Mouse (Mus musculus) A20 (cell line): Measurements from ENCODE around the gene Neurl4.
"Not testable (repeated sequence)": the region's sequence is repeated elsewhere in the genome, so short reads cannot be mapped to it uniquely, and the experiment has no call there.

Experiments
- DNase-seq: peaks from one replicate; pipeline ENCODE4 v3.0.0-alpha.2; 2011; ENCODE audit warnings: low read depth, low spot score

Neurl4 gene

GRCm38 (mm10) chr11:69900471-69901405 is at the start of gene Neurl4, which contains the start of gene 2810408A11Rik:
Neurl4 (plus strand) TSS chr11:69901072.
2810408A11Rik (minus strand) TSS chr11:69900987.
- peak; percentile 97 for DNase-seq

GRCm38 (mm10) chr11:69853994-69854393 is 46.9 kb upstream of the Neurl4 start:
- no peak for DNase-seq

GRCm38 (mm10) chr11:69854680-69855079 is 46.2 kb upstream of the Neurl4 start:
- no peak for DNase-seq

GRCm38 (mm10) chr11:69855347-69855746 is 45.5 kb upstream of the Neurl4 start:
- peak; percentile 67 for DNase-seq

GRCm38 (mm10) chr11:69858113-69858998 is 42.5 kb upstream of the Neurl4 start, which contains the start of gene Tnk1:
Tnk1 (minus strand) TSS chr11:69858730.
- DNase-seq, result no peak

GRCm38 (mm10) chr11:69863729-69864128 is 37.1 kb upstream of the Neurl4 start:
- DNase-seq, result not testable (repeated sequence)

- DNase-seq, result no peak
These were observed 36.6 kb upstream of the Neurl4 start for GRCm38 (mm10) chr11:69864138-69864860.

DNA sequence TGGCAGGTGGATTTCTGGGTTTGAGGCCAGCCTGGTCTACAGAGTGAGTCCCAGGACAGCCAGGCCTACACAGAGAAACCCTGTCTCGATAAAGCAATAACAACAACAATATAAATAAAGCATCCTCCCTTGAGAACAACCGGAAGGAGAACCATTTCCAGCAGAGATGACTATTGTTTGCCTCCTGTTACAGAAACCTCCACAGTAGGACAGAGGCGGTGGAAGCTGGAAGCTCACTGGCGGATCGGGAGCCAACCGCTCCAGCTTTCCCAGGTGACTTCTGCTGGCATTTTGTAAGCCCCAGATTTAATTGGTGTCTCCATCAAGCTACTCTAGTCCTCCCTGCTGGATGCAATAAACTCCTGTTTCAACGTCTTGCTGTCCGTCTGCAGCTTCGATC is 35.3 kb upstream of the Neurl4 start:
- no peak for DNase-seq

GRCm38 (mm10) chr11:69867335-69867734 is 33.5 kb upstream of the Neurl4 start:
- no peak for DNase-seq

- no peak for DNase-seq
These were observed 30.4 kb upstream of the Neurl4 start for GRCm38 (mm10) chr11:69870289-69871069.

- DNase-seq, result peak; percentile 47
These were observed 29.1 kb upstream of the Neurl4 start for GRCm38 (mm10) chr11:69871822-69872221.

GRCm38 (mm10) chr11:69872451-69872850 is 28.4 kb upstream of the Neurl4 start:
- no peak for DNase-seq

- peak; percentile 28 for DNase-seq
These were observed 24.7 kb upstream of the Neurl4 start for GRCm38 (mm10) chr11:69876186-69876585.

- DNase-seq, result peak; percentile 91
These were observed 24.0 kb upstream of the Neurl4 start for GRCm38 (mm10) chr11:69876867-69877266.

DNA sequence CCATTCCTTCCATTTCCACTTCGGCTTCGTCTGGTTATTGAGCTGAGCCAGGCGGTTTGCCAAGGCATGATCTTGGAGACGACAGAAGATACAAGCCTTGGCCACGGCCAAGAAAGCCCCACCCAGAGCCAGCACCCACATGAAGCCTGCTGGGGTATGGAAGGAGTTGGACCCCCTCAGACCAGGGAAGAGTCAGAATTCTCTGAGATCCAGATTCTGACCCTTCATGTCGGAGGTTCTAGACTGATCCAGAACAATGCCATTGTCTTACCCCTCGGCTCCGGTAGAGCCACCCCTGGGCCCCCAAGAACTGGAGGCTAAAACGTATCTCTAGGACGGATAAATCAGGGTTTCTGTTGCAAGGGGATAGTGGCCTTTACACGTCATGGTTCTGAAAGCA is 23.0 kb upstream of the Neurl4 start, which contains the start of gene Tmem95:
Gene Tmem95 (minus strand): TSS at position 141 of the 400 bp plus-strand sequence.
- no peak for DNase-seq

GRCm38 (mm10) chr11:69878399-69878798 is 22.5 kb upstream of the Neurl4 start:
- no peak for DNase-seq

DNA sequence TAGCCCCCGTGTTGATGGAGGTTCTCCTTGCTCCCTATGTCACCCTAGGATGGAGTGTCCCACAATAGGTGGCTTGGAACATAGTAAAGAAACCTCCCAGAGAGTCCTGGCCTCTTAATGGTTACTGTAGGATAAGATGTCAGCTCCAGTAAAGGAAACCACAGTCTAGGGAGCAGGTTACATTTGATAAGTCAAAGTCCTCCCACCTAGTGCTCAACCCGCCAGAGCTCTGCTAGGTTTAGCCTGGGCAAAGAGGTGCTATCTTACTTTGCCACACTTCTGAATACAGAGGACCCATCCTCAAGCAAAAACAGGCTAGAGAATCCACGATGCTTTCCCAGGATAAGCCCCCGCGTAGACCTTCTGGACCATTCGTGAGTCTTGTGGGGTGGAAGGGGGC is 21.9 kb upstream of the Neurl4 start:
- DNase-seq, result no peak

- DNase-seq, result no peak
These were observed 21.2 kb upstream of the Neurl4 start for GRCm38 (mm10) chr11:69879711-69880110.

DNA sequence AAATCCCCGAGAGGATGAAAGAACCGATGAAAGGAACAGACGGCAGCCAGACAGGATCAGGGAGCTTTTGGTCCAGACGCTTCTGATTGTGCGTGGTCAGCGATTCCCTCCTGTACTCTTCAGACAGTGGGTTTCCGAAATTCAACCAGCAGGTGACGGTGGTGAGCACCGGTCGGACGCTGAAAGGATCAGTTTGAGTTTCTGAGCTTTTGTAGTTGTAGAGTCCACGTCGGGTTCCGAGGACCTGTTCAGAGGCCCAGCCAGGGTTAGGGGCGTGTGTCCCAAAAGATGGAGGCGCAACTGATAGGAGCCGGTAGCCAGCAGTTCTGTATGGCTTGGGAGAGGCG is 20.4 kb upstream of the Neurl4 start:
- peak; percentile 88 for DNase-seq

- DNase-seq, result peak; percentile 94
These were observed 19.8 kb upstream of the Neurl4 start, which contains the start of gene Kctd11 for GRCm38 (mm10) chr11:69880853-69881603. Kctd11 (minus strand) TSS chr11:69881406.
